Mouse (Mus musculus) MEL (cell line): Measurements from ENCODE around the gene Abcg2.

Experiments used
- CTCF ChIP-seq, 3 experiments: IDR thresholded peaks in 2 of 3; conservative IDR thresholded peaks in 1 of 3; 2 replicates each; pipeline ENCODE4 v1.5.1; 2011 to 2012; ENCODE audit warnings: low read length in 3 of 3, low read depth in 2 of 3, mild to moderate bottlenecking in 2 of 3, improper control_type of control experiment in 1 of 3, inconsistent platforms in 1 of 3, mixed read lengths in 1 of 3, moderate library complexity in 1 of 3; ENCODE audit not compliant: control insufficient read depth in 1 of 3, insufficient read depth in 1 of 3, poor library complexity in 1 of 3, severe bottlenecking in 1 of 3
- NRF1 ChIP-seq: IDR thresholded peaks from 2 replicates; pipeline ENCODE4 v1.6.1; 2014; ENCODE audit warnings: low read depth, mild to moderate bottlenecking, inconsistent platforms, low read length, improper control_type of control experiment, moderate library complexity; ENCODE audit not compliant: poor library complexity, insufficient read depth, severe bottlenecking
- POLR2A ChIP-seq, 2 experiments: IDR thresholded peaks; 2 replicates each; pipeline ENCODE4 v1.6.1; 2011 to 2012; ENCODE audit warnings: low read length in 2 of 2, mild to moderate bottlenecking in 2 of 2, control low read depth in 1 of 2, improper control_type of control experiment in 1 of 2, low read depth in 1 of 2, moderate library complexity in 1 of 2; ENCODE audit not compliant: control insufficient read depth in 1 of 2, insufficient read depth in 1 of 2, poor library complexity in 1 of 2
- SIN3A ChIP-seq: IDR thresholded peaks from 2 replicates; pipeline ENCODE4 v1.6.1; 2012; ENCODE audit warnings: low read length, improper control_type of control experiment, inconsistent platforms
- TAL1 ChIP-seq: IDR thresholded peaks from 2 replicates; pipeline ENCODE4 v1.6.1; 2012; ENCODE audit warnings: mild to moderate bottlenecking, inconsistent platforms, low read length, moderate library complexity, mixed read lengths
- TCF12 ChIP-seq: IDR thresholded peaks from 2 replicates; pipeline ENCODE4 v1.6.1; 2014; ENCODE audit warnings: low read depth, mild to moderate bottlenecking, inconsistent platforms, low read length, improper control_type of control experiment, moderate library complexity

- TF ChIP-seq CTCF (IDR thresholded peaks at IDR 0.05 in 2 of 3, conservative IDR thresholded peaks at IDR 0.05 in 1 of 3; ENCODE audit: control insufficient read depth in 1 of 3, insufficient read depth in 1 of 3, low read depth in 2 of 3, low read length in 3 of 3, poor library complexity in 1 of 3, severe bottlenecking in 1 of 3), result no peak
- no peak for TF ChIP-seq SIN3A
- no peak for TF ChIP-seq TCF12
- no peak for TF ChIP-seq POLR2A (IDR thresholded peaks at IDR 0.05; ENCODE audit: control insufficient read depth in 1 of 2, insufficient read depth in 1 of 2, low read depth in 1 of 2, low read length in 2 of 2, poor library complexity in 1 of 2)
- TF ChIP-seq TAL1, result no peak
- no peak for TF ChIP-seq NRF1
Measured at GRCm38 (mm10) chr6:58711909-58712308, 127.6 kb downstream of the Abcg2 start.
